In genomic region chr13:34609711-34610110, GRCm38 (mm10) we compare ENCODE assay signal across 16 mouse cellular contexts. TPM values are rescaled to one million over a fixed set of nuclear protein-coding genes. Genes with fewer than 3 reads are reported as not detected.
"Had no signal": no experiment of that assay in that cellular context is flagged by ENCODE, and none has a peak within 500 bp of the region (broad histone marks: within the 10 kb centered on the region; RNA-seq: fewer than 3 reads in every experiment).

No protein-coding gene starts in this region.

- H3K9ac ChIP-seq: limb, embryonic 12.5 days; liver, embryonic 14.5 days; neural tube, embryonic 12.5 days; stomach, embryonic 15.5 days had no signal

- H3K36me3 ChIP-seq: limb, embryonic 12.5 days; neural tube, embryonic 12.5 days; stomach, embryonic 15.5 days had no signal

- H3K27me3 ChIP-seq: limb, embryonic 12.5 days; neural tube, embryonic 12.5 days; stomach, embryonic 15.5 days had no signal

- DNase-seq: kidney, postnatal 36 days; layer of hippocampus, adult 9-11 months; layer of hippocampus, postnatal 36 days; liver; lung, adult 18-20 months; lung, postnatal 36 days; midbrain, embryonic 14.5 days; right cerebral cortex, postnatal 14 days; thymus, adult 2 months; thymus, postnatal 25 days had no signal

- H3K4me1 ChIP-seq: limb, embryonic 12.5 days; neural tube, embryonic 12.5 days; stomach, embryonic 15.5 days had no signal

- H3K4me2 ChIP-seq: limb, embryonic 12.5 days; neural tube, embryonic 12.5 days; stomach, embryonic 15.5 days had no signal

- H3K4me3 ChIP-seq: limb, embryonic 12.5 days; neural tube, embryonic 12.5 days; stomach, embryonic 15.5 days had no signal

- H3K27ac ChIP-seq: kidney, postnatal 0 days; limb, embryonic 12.5 days; liver, embryonic 14.5 days; neural tube, embryonic 12.5 days; stomach, embryonic 15.5 days had no signal

- H3K9me3 ChIP-seq: limb, embryonic 12.5 days; neural tube, embryonic 12.5 days; stomach, embryonic 15.5 days had no signal

RNA-seq across cellular contexts. Expression of gene Pxdc1, which starts 43.6 kb away (rescaled TPM):
- total RNA-seq: megakaryocyte progenitor cell, adult 5-6 weeks had no signal
